Mouse (Mus musculus) kidney, postnatal 14 days (tissue): Measurements from ENCODE around the gene C9.

Source experiments
- DNase-seq: peaks from one replicate; pipeline ENCODE4 v3.0.0; 2022; ENCODE audit warnings: mixed read lengths

Gene C9

DNA sequence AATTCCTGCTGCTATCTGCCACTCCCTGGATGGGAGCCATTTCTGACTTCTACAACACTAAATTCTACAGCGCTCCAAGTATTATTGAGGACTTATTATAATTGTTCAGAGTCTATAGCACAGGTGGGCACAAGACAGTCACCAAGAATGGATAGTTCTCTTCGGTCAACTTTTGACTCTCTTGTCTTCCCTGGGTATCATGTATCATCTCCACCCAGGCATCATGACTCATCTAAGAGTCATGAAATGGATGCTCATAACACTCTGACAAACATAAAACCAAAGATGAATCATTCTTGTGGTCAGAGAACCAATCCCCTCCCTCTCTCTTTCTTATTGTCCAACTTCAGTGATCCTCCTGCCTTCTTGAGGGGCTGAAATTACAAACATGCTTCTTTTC lies 47.3 kb downstream of the C9 start:
- DNase-seq, result no peak

DNA sequence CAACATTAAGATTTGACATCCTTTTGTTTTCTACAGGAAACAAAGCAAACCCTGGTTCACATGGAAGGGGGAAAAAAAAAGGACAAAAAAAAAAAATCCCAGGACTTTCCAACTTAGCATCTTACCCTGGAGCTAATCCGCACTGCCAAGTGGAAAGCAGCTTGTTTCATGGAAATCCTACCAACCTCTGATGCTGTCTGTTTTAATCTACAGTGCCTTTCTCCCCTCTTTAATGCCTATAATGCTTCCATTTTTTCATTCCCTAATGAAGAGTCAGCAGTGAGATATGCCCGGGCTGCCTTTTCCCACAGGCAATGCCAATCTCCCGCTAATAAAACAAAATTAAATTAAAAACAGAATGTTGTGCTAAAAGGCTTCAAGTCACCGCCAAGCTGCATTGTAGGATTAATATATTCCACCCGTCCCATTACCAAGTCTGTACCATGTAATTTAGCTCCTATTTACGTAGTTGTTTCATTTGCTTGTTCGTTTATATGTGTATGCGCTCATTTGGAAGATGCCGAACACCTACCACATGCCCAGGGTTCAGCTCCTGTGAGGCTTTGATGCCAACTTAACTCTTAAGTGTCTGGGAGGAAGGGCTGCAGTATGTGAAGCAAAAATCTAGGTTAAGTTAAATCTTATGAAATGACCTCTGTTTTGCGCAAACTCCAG lies 53.4 kb downstream of the C9 start:
- no peak for DNase-seq

DNA sequence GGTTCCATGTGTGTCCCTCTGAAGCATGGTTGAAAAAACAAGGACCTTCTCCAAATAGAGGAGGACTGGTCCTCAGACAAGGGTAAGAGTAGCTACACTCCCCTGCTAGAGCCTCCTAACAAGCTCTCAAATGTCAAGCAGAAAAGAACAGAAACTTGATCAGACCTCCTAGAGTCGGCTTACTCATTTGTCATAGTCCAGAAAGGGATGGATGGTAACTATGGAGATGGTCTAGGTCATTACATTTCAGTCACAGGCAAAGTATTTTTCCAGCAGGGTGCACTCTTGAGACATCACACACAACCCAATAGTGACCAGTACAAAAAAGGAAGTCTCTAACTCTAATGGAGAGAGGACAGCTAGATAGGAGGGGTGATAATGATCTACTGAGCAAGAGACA lies 55.7 kb downstream of the C9 start:
- DNase-seq, result peak; percentile 26

DNA sequence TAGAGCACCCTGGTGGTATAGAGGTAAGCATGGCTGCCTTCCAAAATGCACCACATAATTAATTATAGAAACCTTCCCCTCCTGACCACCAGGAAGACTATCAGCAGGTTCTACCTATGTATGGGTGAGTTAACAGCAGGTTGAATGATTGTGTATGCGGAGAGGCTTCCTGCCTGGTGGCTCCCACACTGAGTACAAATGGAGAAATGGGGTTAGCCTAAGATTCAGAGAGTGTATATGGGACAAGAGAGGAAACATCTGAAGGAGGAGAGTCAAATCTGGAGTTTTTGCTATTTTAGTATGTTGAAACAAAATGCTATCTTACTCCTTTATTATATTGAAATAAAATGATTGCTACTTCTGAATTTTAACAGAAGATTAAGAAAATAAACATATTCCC lies 72.4 kb downstream of the C9 start:
- no peak for DNase-seq

DNA sequence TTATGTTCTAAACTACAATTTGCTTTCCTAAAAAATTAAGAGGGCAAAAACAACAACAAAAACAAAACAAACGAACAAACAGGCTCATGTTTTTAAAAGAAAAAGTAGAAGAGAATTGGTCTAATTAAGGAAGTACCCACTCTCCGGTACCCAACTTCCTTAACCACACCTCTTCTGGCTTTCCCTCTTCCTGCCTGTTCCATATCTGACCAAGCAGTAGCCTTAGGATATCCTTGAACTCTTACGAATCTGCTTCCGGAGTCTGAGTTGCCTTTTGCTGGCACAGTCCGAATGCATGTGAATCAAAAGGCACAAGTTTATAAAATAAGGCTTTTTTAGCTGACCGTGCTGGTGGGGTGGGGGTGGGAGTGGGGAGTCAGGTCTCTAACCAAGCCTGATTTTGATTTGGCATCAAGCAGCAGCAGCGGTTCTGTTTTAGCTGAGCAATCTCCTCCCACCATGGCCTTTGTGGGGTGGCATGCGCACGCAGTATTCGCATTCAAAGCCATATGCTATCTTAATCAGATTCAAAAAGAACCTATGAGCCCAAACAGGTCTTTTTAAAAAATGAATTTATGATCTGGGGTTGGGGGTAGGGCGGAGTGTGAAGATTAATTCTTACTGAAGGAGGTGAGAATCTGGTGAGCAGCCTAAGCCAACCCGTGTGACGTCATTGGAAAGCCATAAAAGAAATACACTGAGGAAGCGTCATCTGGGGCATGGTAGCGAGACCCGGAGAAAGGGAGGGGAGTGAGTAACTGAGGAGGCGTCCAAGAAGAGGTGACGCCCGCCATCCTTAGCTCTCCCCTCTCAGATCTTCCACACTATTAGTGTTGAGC lies 74.5 kb downstream of the C9 start:
- DNase-seq, result no peak

DNA sequence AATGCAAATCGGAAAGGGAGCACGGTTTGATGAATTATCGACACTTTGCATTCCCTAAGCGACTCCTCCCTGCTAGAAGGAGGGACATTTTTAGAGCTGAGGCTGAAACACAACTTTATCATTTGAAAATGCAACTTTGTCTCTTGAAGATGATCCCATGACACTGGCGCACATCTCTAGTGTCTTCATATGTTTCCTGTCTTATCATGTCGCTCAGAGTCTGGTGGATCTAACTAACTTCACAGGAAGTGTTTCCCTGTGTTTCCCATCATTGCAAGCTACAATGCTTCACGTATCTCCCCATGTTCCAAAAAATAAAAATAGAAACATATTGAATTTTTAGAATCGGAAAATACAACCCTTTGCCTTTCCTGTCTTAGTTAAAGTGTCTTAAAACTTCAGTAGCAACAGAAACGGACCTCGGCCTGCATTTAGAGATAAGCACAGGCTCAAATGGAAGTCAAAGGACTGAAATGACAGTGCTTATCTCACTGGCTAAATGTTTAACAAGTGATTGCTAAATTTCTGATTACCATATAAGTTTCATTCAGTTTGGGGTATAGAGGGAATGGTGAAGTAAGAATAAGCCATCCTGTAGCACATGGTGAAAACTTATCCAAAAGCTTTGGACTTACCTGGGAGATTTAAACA lies 75.5 kb downstream of the C9 start:
- no peak for DNase-seq

DNA sequence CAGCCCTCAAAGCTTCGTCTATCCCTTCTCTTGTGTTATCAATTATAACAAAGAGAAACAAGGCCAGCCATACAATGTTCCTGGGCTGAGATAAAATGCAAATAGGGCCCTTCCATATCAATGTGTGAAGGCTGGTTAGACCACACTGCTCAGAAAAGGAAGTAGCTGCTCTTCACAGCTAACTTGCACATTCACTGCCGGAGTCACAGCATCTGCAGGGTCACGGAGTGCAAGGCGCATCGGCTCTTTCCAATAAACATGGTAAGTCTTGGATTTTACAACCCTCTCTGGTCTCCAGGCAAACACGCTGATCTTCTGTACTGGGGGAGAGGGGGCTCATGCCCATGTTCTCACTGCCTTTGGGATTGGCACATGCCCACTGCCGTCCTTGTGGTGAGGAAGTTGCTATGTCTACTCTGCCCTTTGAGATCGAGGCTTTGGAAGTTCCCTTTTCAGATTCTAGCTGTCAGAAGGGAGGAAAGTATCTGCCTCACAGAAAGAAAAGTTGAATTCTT lies 77.6 kb downstream of the C9 start, which contains the start of gene Fyb:
Fyb (plus strand) TSS at position 201 of the 515 bp plus-strand sequence.
- no peak for DNase-seq

DNA sequence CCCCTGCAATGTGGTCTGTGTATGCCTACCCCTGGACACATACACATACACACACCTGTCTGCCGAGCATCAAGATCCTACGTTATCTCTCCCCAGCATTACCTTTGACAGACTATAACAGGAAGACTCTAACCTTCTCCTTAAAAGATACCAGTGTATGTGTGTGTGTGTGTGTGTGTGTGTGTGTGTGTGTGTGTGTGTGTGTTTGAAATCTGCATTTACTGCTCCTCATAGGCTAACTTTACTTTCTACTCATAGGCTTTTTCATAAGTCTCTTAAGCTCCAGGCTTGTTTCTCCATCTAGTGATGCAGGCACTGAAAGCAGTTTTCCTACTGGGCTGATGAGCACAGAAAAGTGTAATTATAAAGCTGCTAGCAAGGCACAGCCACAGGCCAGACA lies 79.7 kb downstream of the C9 start:
- DNase-seq, result no peak

DNA sequence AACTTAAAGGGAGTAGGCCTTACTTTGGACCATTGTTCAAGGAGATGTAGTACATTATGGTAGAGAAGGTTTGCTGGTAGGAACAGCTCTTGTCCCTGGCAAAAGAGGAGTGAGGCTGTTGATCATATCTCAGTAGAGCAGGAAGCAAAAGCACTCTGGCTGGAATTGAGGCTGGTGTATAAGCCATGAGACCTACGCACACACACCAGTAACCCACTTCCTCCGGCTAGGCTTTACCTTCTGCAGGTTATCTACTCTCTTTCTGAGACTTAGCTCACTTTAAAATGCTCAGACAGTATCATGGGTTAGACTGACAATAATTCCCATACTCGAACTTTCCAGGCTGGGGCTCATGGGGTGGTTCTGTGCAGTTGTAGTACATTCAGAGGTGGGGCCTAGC lies 80.3 kb downstream of the C9 start:
- no peak for DNase-seq

DNA sequence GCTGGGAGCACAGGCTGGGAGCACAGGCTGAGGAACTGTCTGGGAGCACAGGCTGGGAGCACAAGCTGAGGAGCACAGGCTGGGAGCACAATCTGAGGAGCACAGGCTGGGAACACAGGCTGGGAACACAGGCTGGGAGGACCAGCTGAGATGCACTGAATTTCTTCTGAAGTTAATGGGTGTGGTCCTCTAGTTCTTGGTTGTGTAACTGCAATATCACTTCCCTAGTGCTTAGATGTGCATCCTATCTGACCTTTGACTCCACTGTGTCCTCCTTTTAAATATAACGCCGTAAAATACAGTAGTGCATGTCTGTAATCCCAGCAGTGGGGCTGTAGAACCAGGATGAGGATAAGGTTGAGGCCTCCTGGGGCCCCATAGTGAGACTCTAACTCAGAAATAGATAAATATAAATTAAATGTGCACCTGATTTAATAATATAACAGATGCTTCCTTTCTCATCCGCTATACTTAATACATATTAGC lies 88.8 kb downstream of the C9 start:
- DNase-seq, result no peak

DNA sequence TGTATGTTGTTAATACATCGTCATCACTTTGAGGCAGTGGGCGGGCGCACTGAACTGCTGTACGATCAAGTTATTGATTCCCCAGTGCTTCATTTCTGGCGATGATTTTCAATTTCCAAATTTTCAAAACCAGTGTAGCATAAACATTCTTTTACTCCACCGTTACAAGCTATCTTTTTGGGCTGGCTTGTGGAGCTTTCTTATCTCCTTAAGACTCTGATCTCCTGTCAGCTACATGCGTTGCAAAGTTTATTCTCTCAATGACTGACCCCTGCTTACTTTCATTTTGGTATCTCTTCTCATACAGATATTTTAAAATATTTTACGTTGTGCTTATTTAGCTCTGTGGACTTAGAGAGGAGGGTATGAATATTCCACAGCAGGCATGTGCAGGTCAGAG lies 89.5 kb downstream of the C9 start:
- DNase-seq, result no peak

DNA sequence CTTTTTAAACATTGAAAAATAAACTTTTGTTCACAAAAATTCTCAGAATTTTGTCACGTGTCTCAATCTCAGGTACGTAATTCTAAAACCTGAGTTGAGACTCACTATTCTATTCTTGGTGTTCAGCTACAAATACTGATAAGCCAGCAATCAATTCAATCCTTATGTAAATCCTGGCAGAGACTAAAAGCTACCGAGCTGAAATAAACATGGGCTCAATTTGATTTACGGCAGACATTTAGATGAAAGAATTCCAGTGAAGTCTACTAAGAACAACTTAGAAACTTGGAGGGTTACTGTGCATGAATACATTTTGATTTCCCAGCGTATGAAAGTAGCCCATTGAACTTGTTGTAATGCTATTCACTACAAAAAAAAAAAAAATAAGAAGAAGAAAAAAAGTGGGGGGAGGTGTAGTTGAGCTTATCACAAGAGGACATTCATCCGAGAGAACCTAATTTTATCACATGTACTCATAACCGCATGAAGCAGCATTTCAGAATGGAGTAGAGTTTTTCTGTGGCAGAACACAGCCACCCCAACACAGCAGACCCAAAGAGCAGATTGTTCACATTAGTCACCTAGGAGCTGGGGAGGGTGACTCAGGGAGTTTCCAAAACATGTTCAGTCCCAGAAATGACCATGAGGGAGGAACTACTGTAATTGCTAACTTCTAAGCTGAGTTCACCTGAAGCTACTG lies 94.7 kb downstream of the C9 start:
- DNase-seq, result no peak
